In the genomic region with DNA sequence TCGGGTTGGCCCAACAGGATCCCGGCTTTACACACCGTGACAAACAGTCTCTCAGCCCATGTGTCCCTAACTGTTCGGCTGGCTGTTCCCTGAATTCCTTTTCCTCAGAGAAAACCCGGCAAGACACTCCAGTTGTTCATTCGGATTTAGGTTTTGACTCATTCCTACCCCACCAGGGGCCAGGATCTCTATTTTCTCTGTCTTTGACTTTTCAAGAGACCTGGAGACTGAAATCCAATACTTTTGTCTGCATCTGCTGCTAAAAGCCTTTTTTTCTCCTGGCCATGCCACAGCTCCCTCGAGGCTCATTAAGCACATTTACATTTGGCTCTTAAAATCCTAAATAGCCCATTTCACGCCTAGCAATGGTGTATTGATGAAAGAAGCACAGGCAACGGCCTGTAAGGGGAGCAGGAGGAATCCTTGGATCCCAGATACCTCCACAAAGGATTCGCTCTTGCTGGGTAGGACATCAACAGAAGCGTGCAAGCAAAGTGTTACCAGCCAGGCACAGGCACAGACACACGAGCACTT, we compare ENCODE assay signal across 10 mouse cellular contexts.
DNase-seq lines count a peak whose midpoint lies in the region; ATAC-seq and TF ChIP-seq lines count a peak whose summit lies in the region.
"Had no signal": no experiment of that assay in that cellular context is flagged by ENCODE, and none has a peak within 500 bp of the region (broad histone marks: within the 10 kb centered on the region; RNA-seq: fewer than 3 reads in every experiment).

No protein-coding gene starts in this region.

- TF ChIP-seq POLR2A in limb, embryonic 14.5 days (IDR thresholded peaks at IDR 0.05; ENCODE audit: borderline replicate concordance, extremely low read depth, insufficient read depth, insufficient read length), result no peak

- TF ChIP-seq EP300 in lung, postnatal 0 days (IDR thresholded peaks at IDR 0.05), result no peak

- H3K36me3 ChIP-seq in kidney, embryonic 16.5 days (ENCODE audit: insufficient read depth, low read length), result no peaks in the 10 kb centered on the region
- H3K36me3 ChIP-seq in forebrain, embryonic 14.5 days (ENCODE audit: control insufficient read depth, insufficient read depth, low read length), result no peaks in the 10 kb centered on the region
- H3K36me3 ChIP-seq in limb, embryonic 14.5 days (ENCODE audit: control insufficient read depth, insufficient read depth, low read length), result no peaks in the 10 kb centered on the region
- no peaks in the 10 kb centered on the region for H3K36me3 ChIP-seq in neural tube, embryonic 15.5 days
- no peaks in the 10 kb centered on the region for H3K36me3 ChIP-seq in lung, postnatal 0 days (ENCODE audit: insufficient read depth, low read length)
- H3K36me3 ChIP-seq: stomach, embryonic 15.5 days had no signal

- no peak overlapping the region for H3K4me3 ChIP-seq in kidney, embryonic 16.5 days (ENCODE audit: low read length)
- H3K4me3 ChIP-seq in forebrain, embryonic 14.5 days (ENCODE audit: low read depth, low read length), result no peak overlapping the region
- H3K4me3 ChIP-seq in limb, embryonic 14.5 days (replicated peaks; ENCODE audit: low read length), result no peak overlapping the region
- H3K4me3 ChIP-seq in neural tube, embryonic 15.5 days (replicated peaks), result no peak overlapping the region
- no peak overlapping the region for H3K4me3 ChIP-seq in lung, postnatal 0 days (ENCODE audit: low read depth, low read length)
- H3K4me3 ChIP-seq: stomach, embryonic 15.5 days had no signal

- no peaks in the 10 kb centered on the region for H3K9me3 ChIP-seq in kidney, embryonic 16.5 days (ENCODE audit: low read length)
- no peaks in the 10 kb centered on the region for H3K9me3 ChIP-seq in forebrain, embryonic 14.5 days (replicated peaks; ENCODE audit: control insufficient read depth, low read length)
- H3K9me3 ChIP-seq in limb, embryonic 14.5 days (ENCODE audit: control insufficient read depth, low read length), result no peaks in the 10 kb centered on the region
- H3K9me3 ChIP-seq in neural tube, embryonic 15.5 days (replicated peaks), result no peaks in the 10 kb centered on the region
- H3K9me3 ChIP-seq in lung, postnatal 0 days (ENCODE audit: low read length), result no peaks in the 10 kb centered on the region
- H3K9me3 ChIP-seq: stomach, embryonic 15.5 days had no signal

- 0 out of 2 replicates have a peak overlapping the region, but pooled peaks have one; percentile 12 for H3K4me2 ChIP-seq in kidney, embryonic 16.5 days (replicated peaks; ENCODE audit: low read depth, low read length)
- 0 out of 2 replicates have a peak overlapping the region, but pooled peaks have one; percentile 18 for H3K4me2 ChIP-seq in forebrain, embryonic 14.5 days (ENCODE audit: low read length)
- H3K4me2 ChIP-seq in limb, embryonic 14.5 days (replicated peaks; ENCODE audit: low read depth, low read length, severe bottlenecking), result 0 out of 2 replicates have a peak overlapping the region, but pooled peaks have one; percentile 14
- H3K4me2 ChIP-seq in neural tube, embryonic 15.5 days, result no peak overlapping the region
- no peak overlapping the region for H3K4me2 ChIP-seq in lung, postnatal 0 days (replicated peaks; ENCODE audit: low read depth, low read length)
- H3K4me2 ChIP-seq: stomach, embryonic 15.5 days had no signal

- peaks cover 6% of the 10 kb centered on the region; the same call in 1 of the 2 replicates for H3K4me1 ChIP-seq in kidney, embryonic 16.5 days (ENCODE audit: insufficient read depth, low read length)
- peaks cover 7% of the 10 kb centered on the region for H3K4me1 ChIP-seq in forebrain, embryonic 14.5 days (ENCODE audit: control insufficient read depth, insufficient read depth, low read length)
- peaks cover 10% of the 10 kb centered on the region; the same call in 1 of the 2 replicates for H3K4me1 ChIP-seq in limb, embryonic 14.5 days (ENCODE audit: control insufficient read depth, insufficient read depth, low read length)
- H3K4me1 ChIP-seq in neural tube, embryonic 15.5 days, result peaks cover 8% of the 10 kb centered on the region
- no peaks in the 10 kb centered on the region for H3K4me1 ChIP-seq in lung, postnatal 0 days (ENCODE audit: insufficient read depth, low read depth, low read length)
- H3K4me1 ChIP-seq: stomach, embryonic 15.5 days had no signal

- ATAC-seq in kidney, embryonic 16.5 days (ENCODE audit: low FRiP score, low TSS enrichment), result peak; percentile 27; the same call in 1 of the 2 replicates
- ATAC-seq in forebrain, embryonic 14.5 days, result peak; percentile 82
- peak; percentile 78 for ATAC-seq in limb, embryonic 14.5 days (ENCODE audit: low FRiP score, low read depth)
- ATAC-seq in neural tube, embryonic 15.5 days (ENCODE audit: low FRiP score), result peak; percentile 85
- no peak for ATAC-seq in lung, postnatal 0 days

- TF ChIP-seq CTCF in lung, postnatal 0 days (IDR thresholded peaks at IDR 0.05), result no peak

- WGBS in kidney, embryonic 16.5 days, result 24% methylated on average over 12 of the region's 12 CpGs
- 3% methylated on average over 12 of the region's 12 CpGs for WGBS in forebrain, embryonic 14.5 days
- WGBS in limb, embryonic 14.5 days, result 24% methylated on average over 12 of the region's 12 CpGs
- 12% methylated on average over 12 of the region's 12 CpGs for WGBS in neural tube, embryonic 15.5 days
- WGBS in lung, postnatal 0 days, result 72% methylated on average over 12 of the region's 12 CpGs

- DNase-seq in kidney, postnatal 25 days, result no peak
- DNase-seq in forebrain, embryonic 14.5 days (ENCODE audit: low spot score), result peak; percentile 78
- peak; percentile 54 for DNase-seq in limb, embryonic 14.5 days (ENCODE audit: low spot score)
- no peak for DNase-seq in T-cell, adult 2 months (ENCODE audit: low spot score)
- DNase-seq in lung, postnatal 0 days (ENCODE audit: low spot score), result no peak
- DNase-seq in urinary bladder, postnatal 36 days (ENCODE audit: low spot score in 2 of 2), result no peak
- DNase-seq: lung, postnatal 36 days had no signal

- no peaks in the 10 kb centered on the region for H3K27me3 ChIP-seq in kidney, embryonic 16.5 days (ENCODE audit: insufficient read depth, low read length)
- H3K27me3 ChIP-seq in forebrain, embryonic 14.5 days (replicated peaks; ENCODE audit: control insufficient read depth, insufficient read depth, low read length), result no peaks in the 10 kb centered on the region
- no peaks in the 10 kb centered on the region for H3K27me3 ChIP-seq in limb, embryonic 14.5 days (ENCODE audit: control insufficient read depth, insufficient read depth, low read length)
- H3K27me3 ChIP-seq in neural tube, embryonic 15.5 days (replicated peaks), result no peaks in the 10 kb centered on the region
- no peaks in the 10 kb centered on the region for H3K27me3 ChIP-seq in lung, postnatal 0 days (replicated peaks; ENCODE audit: insufficient read depth, low read length)
- H3K27me3 ChIP-seq: stomach, embryonic 15.5 days had no signal

- H3K27ac ChIP-seq in kidney, embryonic 16.5 days (ENCODE audit: low read length), result 0 out of 2 replicates have a peak overlapping the region, but pooled peaks have one; percentile 3
- H3K27ac ChIP-seq in forebrain, embryonic 14.5 days (ENCODE audit: low read depth, low read length), result peak overlapping the region; percentile 33; the same call in 1 of the 2 replicates
- 0 out of 2 replicates have a peak overlapping the region, but pooled peaks have one; percentile 9 for H3K27ac ChIP-seq in limb, embryonic 14.5 days (replicated peaks; ENCODE audit: low read depth, low read length)
- H3K27ac ChIP-seq in neural tube, embryonic 15.5 days (replicated peaks), result peak overlapping the region; percentile 60
- H3K27ac ChIP-seq in lung, postnatal 0 days (ENCODE audit: low read length), result no peak overlapping the region
- H3K27ac ChIP-seq: stomach, embryonic 15.5 days had no signal

- H3K9ac ChIP-seq in kidney, embryonic 16.5 days (replicated peaks; ENCODE audit: low read length), result no peak overlapping the region
- H3K9ac ChIP-seq in forebrain, embryonic 14.5 days (ENCODE audit: low read length), result no peak overlapping the region; the same call in 1 of the 2 replicates
- H3K9ac ChIP-seq in limb, embryonic 14.5 days (ENCODE audit: low read depth, low read length, severe bottlenecking), result no peak overlapping the region
- H3K9ac ChIP-seq in neural tube, embryonic 15.5 days (replicated peaks), result no peak overlapping the region
- no peak overlapping the region for H3K9ac ChIP-seq in lung, postnatal 0 days (replicated peaks; ENCODE audit: low read depth)
- H3K9ac ChIP-seq: stomach, embryonic 15.5 days had no signal

Comparison
In these comparisons a context has a peak if more than half of its experiments do, and no peak if none do; other contexts are left out.
1. H3K4me2 ChIP-seq: peak in kidney, embryonic 16.5 days (single experiment), forebrain, embryonic 14.5 days (single experiment) and limb, embryonic 14.5 days (single experiment); none in neural tube, embryonic 15.5 days (single experiment) and lung, postnatal 0 days (single experiment).
2. DNase-seq: peak in forebrain, embryonic 14.5 days (single experiment) and limb, embryonic 14.5 days (single experiment); none in kidney, postnatal 25 days (0 of 2), T-cell, adult 2 months (single experiment), lung, postnatal 0 days (single experiment) and urinary bladder, postnatal 36 days (0 of 2).